Mouse (Mus musculus) liver, embryonic 12.5 days (tissue): ENCODE measurements around the gene Ppm1h. TPM values are rescaled to one million over a fixed set of nuclear protein-coding genes. Genes with fewer than 3 reads are reported as not detected.

Experiments
- ATAC-seq: fragments of 200-750 bp; cut with Nextera tagmentation; 2 replicates; pipeline ENCODE4 v1.8.0; 2017; ENCODE audit warnings: moderate number of reproducible peaks, mild to moderate bottlenecking, moderate library complexity
- H3K27ac ChIP-seq: fragments of 300-500 bp; sonication (generic); 2 replicates; pipeline ENCODE4 v1.5.1; 2016; ENCODE audit warnings: mild to moderate bottlenecking
- H3K27me3 ChIP-seq: fragments of 300-500 bp; sonication (generic); replicated peaks from 2 replicates; pipeline ENCODE4 v1.6.1; 2016; ENCODE audit warnings: mild to moderate bottlenecking, moderate library complexity
- H3K36me3 ChIP-seq: fragments of 300-500 bp; sonication (generic); 2 replicates; pipeline ENCODE4 v1.6.1; 2016; ENCODE audit warnings: mild to moderate bottlenecking, moderate library complexity
- H3K4me1 ChIP-seq: fragments of 300-500 bp; sonication (generic); 2 replicates; pipeline ENCODE4 v1.6.1; 2016
- H3K4me2 ChIP-seq: fragments of 300-500 bp; sonication (generic); 2 replicates; pipeline ENCODE4 v1.6.1; 2016; ENCODE audit warnings: mild to moderate bottlenecking, moderate library complexity
- H3K4me3 ChIP-seq: fragments of 300-500 bp; sonication (generic); 2 replicates; pipeline ENCODE4 v1.5.1; 2016; ENCODE audit warnings: mild to moderate bottlenecking, moderate library complexity
- H3K9ac ChIP-seq: fragments of 300-500 bp; sonication (generic); 2 replicates; pipeline ENCODE4 v1.6.1; 2016; ENCODE audit warnings: mild to moderate bottlenecking, moderate library complexity
- H3K9me3 ChIP-seq: fragments of 300-500 bp; sonication (generic); replicated peaks from 2 replicates; pipeline ENCODE4 v1.6.1; 2016; ENCODE audit warnings: mild to moderate bottlenecking, moderate library complexity
- WGBS: fragments of 180-500 bp; shearing (Covaris S2); methylation state at CpG from one replicate; pipeline ENCODE4 v1.1.7; 2016; ENCODE audit not compliant: insufficient replicate concordance; 5-methylcytosine and 5-hydroxymethylcytosine counted together
- polyA plus RNA-seq: library from polyadenylated mRNA; unstranded; fragments of >200 nt; fragmentation: Nextera tagmentation; extraction: Ambion mirVana; gene quantifications from 2 replicates; pipeline ENCODE4 v1.2.1, GENCODE M21; 2016

Gene Ppm1h
- polyA plus RNA-seq, 1 experiment from 2014 or later: 1.6 TPM

DNA sequence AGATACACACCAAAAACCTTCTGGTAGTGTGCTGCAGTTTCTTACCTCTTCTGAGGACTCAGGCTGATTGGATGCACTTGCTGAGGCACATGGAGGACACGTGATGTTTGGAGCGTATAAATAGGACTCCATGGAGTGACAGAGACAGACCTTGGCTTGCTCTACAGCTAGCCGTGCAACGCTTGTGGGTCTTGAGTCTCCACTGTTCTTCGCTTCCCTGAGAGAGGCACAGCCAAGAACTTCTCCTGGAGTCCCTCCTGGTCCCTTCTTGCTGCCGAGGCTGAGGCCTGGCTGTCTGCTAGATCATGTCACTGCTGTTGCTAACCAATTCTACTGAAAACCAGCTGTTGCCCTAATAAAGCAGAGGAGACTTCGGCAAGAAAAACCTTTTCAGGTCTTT is 221.4 kb downstream of the Ppm1h start:
- Histone ChIP-seq H3K27me3 (no peaks in the 10 kb centered on the region), H3K4me2 (no peak overlapping the region), H3K9me3 (no peaks in the 10 kb centered on the region), H3K4me1 (no peaks in the 10 kb centered on the region), H3K4me3 (no peak overlapping the region), H3K36me3 (no peaks in the 10 kb centered on the region), H3K9ac (no peak overlapping the region), H3K27ac (no peak overlapping the region)
- WGBS: 77% methylated on average over 7 of the region's 7 CpGs
- no peak for ATAC-seq

DNA sequence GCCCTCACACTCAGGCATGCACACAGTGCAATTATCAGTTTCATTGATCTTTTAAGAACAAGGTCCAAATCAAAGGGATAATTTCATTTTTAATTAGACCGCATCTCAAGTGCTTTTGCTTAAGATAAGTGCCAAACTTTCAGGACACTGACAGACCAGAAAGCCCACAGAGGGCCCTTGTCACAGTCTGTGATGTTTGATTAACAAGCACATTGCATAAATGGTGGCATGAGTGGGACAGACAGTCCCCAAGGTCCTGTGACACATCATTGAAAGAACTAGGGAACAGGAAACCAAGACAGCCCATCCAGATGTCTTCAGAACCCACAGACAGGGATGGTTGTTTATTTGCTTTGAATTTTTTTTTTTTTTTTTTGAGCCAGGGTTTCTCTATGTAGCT is 221.9 kb downstream of the Ppm1h start:
- Histone ChIP-seq H3K27me3 (no peaks in the 10 kb centered on the region), H3K9me3 (no peaks in the 10 kb centered on the region), H3K4me1 (no peaks in the 10 kb centered on the region), H3K36me3 (no peaks in the 10 kb centered on the region), H3K4me2 (no peak overlapping the region), H3K27ac (no peak overlapping the region), H3K4me3 (no peak overlapping the region), H3K9ac (no peak overlapping the region)
- no peak for ATAC-seq
- WGBS: 76% methylated on average over 1 of the region's 1 CpGs

DNA sequence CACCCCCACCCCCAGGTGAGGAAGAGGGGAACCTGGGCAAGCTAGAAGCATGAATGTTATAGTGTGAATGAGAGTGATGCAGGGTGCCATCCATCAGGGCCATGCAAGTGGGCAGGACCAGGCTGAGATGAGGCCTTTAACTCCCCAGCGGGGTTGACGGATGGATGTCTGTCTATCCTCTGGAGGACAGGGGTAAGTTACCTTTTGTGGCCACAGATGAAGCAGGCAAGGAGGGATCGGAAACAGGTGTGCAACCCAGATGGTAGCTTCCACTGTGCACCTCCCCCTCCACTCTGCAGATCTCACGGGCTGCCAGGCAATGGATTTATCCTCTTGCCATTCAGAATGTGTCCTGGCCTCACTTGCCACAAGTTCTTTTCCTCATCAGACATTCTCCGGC is 222.8 kb downstream of the Ppm1h start:
- no peak overlapping the region for H3K27ac ChIP-seq
- H3K9me3 ChIP-seq: no peaks in the 10 kb centered on the region
- ATAC-seq: no peak
- H3K36me3 ChIP-seq: no peaks in the 10 kb centered on the region
- H3K9ac ChIP-seq: no peak overlapping the region
- H3K4me1 ChIP-seq: no peaks in the 10 kb centered on the region
- WGBS: 83% methylated on average over 5 of the region's 5 CpGs
- no peaks in the 10 kb centered on the region for H3K27me3 ChIP-seq
- no peak overlapping the region for H3K4me3 ChIP-seq
- H3K4me2 ChIP-seq: no peak overlapping the region

DNA sequence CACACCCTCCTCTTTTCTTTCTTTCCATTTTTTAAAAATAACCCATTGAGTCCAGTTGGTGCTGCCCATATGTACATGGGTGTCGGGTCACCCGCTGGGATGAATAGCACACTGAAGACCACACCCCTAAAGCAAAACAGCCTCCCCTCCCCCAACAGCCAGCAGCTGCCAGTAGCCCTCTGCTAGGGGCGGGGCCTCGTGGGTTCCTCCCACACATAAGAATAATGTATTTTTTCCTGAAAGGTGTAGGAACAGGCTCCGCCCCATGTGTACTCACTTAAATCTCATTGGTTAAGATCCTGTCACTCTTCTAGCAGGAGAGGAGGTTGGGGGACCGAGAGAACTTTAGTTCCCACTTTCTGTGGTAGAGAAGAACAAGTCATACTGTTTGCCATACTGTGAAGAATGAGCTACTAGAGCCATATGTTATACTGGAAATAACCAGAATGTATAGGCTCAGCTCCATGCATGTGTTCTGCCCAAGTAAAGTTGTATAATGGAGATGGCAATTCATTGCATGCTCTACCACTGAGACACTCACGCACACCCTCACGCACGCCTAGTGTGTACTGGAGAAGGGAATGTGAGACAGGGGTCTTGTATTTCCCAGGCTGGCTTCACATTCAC is 231.0 kb downstream of the Ppm1h start:
- Histone ChIP-seq H3K27me3 (no peaks in the 10 kb centered on the region), H3K4me2 (no peak overlapping the region), H3K9me3 (no peaks in the 10 kb centered on the region), H3K4me3 (no peak overlapping the region), H3K36me3 (no peaks in the 10 kb centered on the region), H3K9ac (no peak overlapping the region), H3K4me1 (no peaks in the 10 kb centered on the region; the same call in 1 of the 2 replicates), H3K27ac (no peak overlapping the region)
- ATAC-seq: peak; percentile 41; the same call in 1 of the 2 replicates
- 57% methylated on average over 9 of the region's 9 CpGs for WGBS

DNA sequence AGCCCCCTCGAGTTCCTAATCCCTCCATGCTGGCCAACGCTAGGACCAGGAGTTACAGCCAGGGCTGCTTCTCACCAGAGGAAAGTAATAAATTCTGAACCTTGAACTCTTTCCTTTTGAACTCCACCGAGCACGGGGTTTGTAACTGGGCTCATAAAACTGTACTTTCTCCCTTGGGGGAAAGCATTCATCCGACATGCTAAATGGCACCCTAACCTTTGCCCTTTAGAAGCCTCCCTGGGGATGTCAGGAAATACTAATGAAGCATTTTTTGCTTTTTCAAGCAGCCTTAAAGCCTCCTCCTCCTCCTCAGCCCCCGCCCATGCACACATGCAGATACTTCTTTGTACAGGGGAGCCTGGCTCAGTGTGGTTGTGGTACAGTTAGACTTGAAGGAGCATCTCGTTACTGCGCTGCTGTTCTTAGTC is 232.2 kb downstream of the Ppm1h start:
- ATAC-seq: no peak
- H3K9ac ChIP-seq: no peak overlapping the region
- H3K9me3 ChIP-seq: no peaks in the 10 kb centered on the region
- H3K4me2 ChIP-seq: no peak overlapping the region
- H3K27me3 ChIP-seq: no peaks in the 10 kb centered on the region
- 67% methylated on average over 8 of the region's 8 CpGs for WGBS
- H3K4me3 ChIP-seq: no peak overlapping the region
- H3K4me1 ChIP-seq: no peaks in the 10 kb centered on the region; the same call in 1 of the 2 replicates
- H3K36me3 ChIP-seq: no peaks in the 10 kb centered on the region
- no peak overlapping the region for H3K27ac ChIP-seq

DNA sequence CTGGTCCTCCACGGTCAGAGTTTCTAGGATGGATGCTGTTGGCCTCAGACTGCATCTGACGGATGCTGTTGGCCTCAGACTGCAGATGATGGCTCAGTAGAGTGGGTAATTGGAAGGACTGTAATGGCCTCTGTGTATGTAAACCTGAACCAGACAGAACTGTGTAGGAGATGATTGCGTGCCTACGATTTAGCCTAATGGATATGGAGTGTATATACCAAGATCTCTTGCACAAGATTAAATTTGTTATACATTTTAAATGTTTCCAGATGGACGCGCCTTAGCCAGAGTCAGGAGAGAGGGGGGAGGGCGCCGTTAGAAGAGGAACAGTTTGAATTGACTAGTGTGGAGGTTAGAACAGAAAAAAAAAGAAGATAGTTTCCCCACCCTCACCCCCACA is 233.1 kb downstream of the Ppm1h start:
- no peak for ATAC-seq
- Histone ChIP-seq H3K36me3 (no peaks in the 10 kb centered on the region), H3K27me3 (no peaks in the 10 kb centered on the region), H3K27ac (no peak overlapping the region), H3K4me2 (no peak overlapping the region), H3K4me1 (no peaks in the 10 kb centered on the region; the same call in 1 of the 2 replicates), H3K4me3 (no peak overlapping the region), H3K9me3 (no peaks in the 10 kb centered on the region), H3K9ac (no peak overlapping the region)
- WGBS: 69% methylated on average over 8 of the region's 8 CpGs

DNA sequence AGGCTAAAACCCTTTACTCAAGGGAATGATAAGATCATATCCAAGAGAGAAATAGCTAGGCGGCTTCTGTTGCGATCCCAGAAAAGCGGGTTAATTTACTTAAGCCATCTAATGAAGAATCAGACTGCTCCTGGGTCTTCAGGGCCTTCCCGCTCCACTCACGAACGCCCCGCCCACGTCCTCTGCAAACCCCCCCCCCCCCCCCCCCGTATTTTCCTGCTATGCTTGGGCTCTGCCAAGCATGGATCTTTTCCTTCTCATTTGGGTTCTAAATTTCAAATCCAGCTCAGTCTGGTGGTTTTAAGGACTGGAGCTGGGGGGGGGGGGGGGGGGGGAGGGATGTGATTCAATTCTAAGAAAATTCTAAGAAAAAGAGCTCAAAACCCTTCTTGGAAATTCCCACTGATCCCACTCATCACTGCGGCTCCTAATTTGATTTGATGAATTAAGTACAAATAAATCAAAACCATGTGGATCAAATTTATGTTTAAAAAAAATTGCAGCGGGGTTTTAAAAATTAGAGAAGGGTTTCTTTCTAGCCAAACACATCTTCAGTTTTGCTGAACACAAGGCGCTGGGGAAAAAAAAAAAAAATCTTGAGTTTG is 233.6 kb downstream of the Ppm1h start:
- H3K4me1 ChIP-seq: no peaks in the 10 kb centered on the region; the same call in 1 of the 2 replicates
- no peak overlapping the region for H3K9ac ChIP-seq
- no peak overlapping the region for H3K4me3 ChIP-seq
- WGBS: 31% methylated on average over 12 of the region's 12 CpGs
- ATAC-seq: no peak
- H3K27me3 ChIP-seq: no peaks in the 10 kb centered on the region
- H3K27ac ChIP-seq: no peak overlapping the region
- H3K4me2 ChIP-seq: no peak overlapping the region
- no peaks in the 10 kb centered on the region for H3K36me3 ChIP-seq
- H3K9me3 ChIP-seq: no peaks in the 10 kb centered on the region

DNA sequence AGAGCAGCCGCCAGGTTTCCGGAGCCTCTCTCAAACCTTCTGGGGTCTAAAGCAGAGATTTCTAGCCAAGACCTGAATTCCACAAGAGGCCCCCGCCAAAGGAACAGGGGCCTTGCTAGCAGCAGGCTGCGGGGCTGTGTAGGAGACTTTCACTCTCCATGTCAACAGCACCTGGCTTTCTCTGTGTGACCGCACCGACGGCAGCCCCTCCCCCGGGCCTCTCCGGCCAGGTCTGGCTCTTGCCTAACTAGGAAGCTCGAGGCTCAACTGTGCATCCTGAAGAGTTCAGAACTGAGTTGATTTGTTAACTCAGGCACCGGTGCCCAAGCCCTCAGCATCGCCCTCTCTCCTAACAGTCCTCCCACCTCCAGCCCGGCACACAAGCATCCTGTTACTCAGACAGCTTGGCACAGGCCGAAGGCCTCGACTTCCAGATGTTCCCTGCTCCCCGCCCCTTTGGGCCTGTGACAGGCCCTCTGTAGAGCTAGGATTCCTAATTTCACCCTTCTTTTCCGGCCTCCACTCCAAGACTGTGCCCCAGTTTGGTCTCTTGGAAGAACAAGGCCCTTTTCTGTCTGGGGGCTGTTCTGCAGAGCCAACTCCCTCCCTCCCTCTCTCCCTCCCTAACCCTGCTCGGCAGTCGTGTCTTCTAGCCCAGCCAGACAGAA is 234.3 kb downstream of the Ppm1h start:
- Histone ChIP-seq H3K4me1 (no peaks in the 10 kb centered on the region; the same call in 1 of the 2 replicates), H3K4me2 (no peak overlapping the region), H3K4me3 (no peak overlapping the region), H3K9ac (no peak overlapping the region), H3K27ac (no peak overlapping the region), H3K9me3 (no peaks in the 10 kb centered on the region), H3K27me3 (no peaks in the 10 kb centered on the region), H3K36me3 (no peaks in the 10 kb centered on the region)
- 42% methylated on average over 19 of the region's 19 CpGs for WGBS
- peak; percentile 38; the same call in 1 of the 2 replicates for ATAC-seq

DNA sequence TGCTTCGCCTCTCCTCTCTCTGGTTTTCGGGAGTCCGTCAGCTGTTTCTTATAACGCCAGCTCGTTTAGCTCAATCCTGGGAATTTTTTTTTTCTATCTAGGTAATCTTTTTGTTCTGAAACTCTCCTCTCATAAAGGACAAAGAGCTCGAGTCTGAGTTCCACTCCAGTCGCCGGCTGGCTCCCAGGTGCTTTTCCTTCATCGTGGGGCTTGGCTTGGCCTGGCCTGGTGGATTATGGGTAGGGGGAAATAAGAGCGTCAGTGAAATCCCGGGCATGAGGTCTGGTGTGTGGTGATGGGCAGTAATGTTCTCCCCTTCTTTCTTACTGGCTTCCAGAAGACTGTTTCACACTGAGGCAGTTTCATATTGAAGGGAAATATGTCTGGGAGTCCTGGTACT is 234.8 kb downstream of the Ppm1h start:
- Histone ChIP-seq H3K9me3 (no peaks in the 10 kb centered on the region), H3K4me2 (no peak overlapping the region), H3K4me1 (no peaks in the 10 kb centered on the region; the same call in 1 of the 2 replicates), H3K27ac (no peak overlapping the region), H3K4me3 (no peak overlapping the region), H3K9ac (no peak overlapping the region), H3K36me3 (no peaks in the 10 kb centered on the region), H3K27me3 (no peaks in the 10 kb centered on the region)
- 64% methylated on average over 11 of the region's 11 CpGs for WGBS
- ATAC-seq: no peak

DNA sequence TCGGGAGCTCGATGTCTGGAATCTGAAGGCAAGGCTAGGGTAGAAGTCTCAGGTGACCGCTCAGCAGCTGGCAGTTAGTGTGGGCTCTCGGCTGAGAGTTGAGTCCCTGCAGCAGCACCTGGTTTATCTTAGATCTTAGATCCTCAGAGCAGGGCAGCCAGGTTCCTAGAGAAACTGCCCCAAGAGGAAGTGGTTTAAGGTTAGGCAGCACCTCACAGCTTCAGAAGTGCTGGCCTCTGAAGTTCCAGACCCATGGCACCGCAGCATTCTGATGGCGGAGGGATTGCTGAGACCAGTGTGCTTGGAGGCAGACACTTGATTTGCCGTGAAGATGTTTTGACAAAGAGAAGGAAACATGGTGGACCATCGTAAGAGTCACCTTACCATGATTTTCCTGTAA is 237.3 kb downstream of the Ppm1h start:
- WGBS: 69% methylated on average over 8 of the region's 8 CpGs
- no peaks in the 10 kb centered on the region for H3K36me3 ChIP-seq
- no peaks in the 10 kb centered on the region for H3K4me1 ChIP-seq
- no peaks in the 10 kb centered on the region for H3K9me3 ChIP-seq
- no peak overlapping the region for H3K27ac ChIP-seq
- H3K4me2 ChIP-seq: no peak overlapping the region
- H3K9ac ChIP-seq: no peak overlapping the region
- no peaks in the 10 kb centered on the region for H3K27me3 ChIP-seq
- ATAC-seq: no peak
- no peak overlapping the region for H3K4me3 ChIP-seq

DNA sequence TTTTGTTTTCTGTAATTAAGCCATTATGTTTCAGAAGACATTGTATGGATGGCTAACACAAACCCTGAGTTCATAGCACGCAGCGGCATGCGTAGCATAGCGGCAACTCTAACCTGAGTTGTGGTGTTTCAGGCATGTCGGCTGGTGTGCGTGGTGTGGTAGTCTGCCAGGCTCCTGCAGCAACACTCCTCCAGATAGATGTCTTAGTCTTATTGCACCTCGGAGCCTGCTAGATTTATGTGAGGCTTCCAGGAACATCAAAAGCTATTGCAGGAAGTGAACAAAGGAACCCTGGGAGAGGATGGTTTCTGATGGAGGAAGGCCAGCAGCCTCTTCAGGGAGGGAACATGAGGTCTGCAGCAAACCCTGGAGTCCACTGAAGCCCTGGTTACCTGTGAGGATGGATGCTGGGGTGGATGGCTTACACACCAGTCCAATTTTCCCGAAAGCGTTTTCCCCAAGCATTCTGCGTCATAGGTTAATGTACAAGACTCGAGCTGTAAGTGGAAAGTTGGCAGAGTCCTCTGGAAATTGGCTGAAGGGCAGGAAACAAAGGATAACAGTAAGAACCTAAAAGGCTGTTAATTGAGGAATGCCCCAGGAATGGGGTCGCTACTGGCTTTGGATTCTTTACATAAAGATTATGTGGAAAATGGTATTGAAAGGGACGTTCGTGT is 239.2 kb downstream of the Ppm1h start:
- Histone ChIP-seq H3K4me2 (no peak overlapping the region), H3K4me3 (no peak overlapping the region), H3K4me1 (no peaks in the 10 kb centered on the region), H3K36me3 (no peaks in the 10 kb centered on the region), H3K27ac (no peak overlapping the region), H3K27me3 (no peaks in the 10 kb centered on the region), H3K9me3 (no peaks in the 10 kb centered on the region), H3K9ac (no peak overlapping the region)
- WGBS: 81% methylated on average over 14 of the region's 14 CpGs
- no peak for ATAC-seq

DNA sequence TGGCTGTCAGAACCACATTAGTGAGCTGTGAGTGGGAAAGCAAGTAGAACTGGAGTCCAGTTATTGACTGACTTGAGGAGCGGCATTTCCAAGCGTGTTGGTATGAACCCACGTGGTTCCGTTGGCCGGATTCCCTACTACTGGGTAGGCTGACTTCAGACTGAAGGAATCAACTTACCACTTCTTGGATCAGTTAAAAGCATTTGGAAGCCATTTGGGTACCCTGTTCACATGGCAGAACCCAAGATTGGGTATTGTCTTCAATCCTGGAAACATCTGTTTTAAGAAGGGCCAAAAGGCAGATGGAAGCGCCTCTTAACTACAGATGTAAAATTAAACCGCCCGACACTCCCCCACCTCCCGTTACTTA is 239.7 kb downstream of the Ppm1h start:
- H3K27me3 ChIP-seq: no peaks in the 10 kb centered on the region

More for the DNA sequence above, 239.7 kb downstream of the Ppm1h start:
- no peak overlapping the region for H3K27ac ChIP-seq
- H3K36me3 ChIP-seq: no peaks in the 10 kb centered on the region
- WGBS: 84% methylated on average over 9 of the region's 9 CpGs
- no peaks in the 10 kb centered on the region for H3K4me1 ChIP-seq
- no peak overlapping the region for H3K4me2 ChIP-seq
- H3K4me3 ChIP-seq: no peak overlapping the region
- no peak for ATAC-seq
- H3K9ac ChIP-seq: no peak overlapping the region
- H3K9me3 ChIP-seq: no peaks in the 10 kb centered on the region
